Mouse (Mus musculus): ENCODE measurements around the gene Ergic1.

DNA sequence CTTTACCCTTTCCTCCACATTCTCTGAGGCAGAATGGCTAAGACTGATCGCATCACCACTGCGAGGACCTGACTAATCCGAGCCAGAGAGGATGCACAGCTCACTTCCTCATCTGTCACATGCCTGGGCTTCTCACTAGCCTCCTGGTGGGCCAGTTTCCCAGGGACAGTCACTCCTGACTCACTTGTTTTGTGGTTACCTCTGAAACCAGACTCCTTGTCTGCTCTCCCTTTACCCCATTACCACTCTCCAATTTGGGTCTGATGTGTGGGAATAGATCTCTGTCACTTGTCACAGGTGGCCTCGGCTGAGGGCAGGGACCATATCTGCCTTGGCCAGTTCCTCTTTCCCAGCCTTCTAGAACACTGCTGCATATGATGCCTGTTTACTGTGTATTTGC lies 44.3 kb downstream of the Ergic1 start:
- TF ChIP-seq POLR2A (IDR thresholded peaks at IDR 0.05; ENCODE audit: low read depth, low read length) (no peak), CTCF (IDR thresholded peaks at IDR 0.05; ENCODE audit: extremely low read depth, insufficient read depth, insufficient read length, insufficient replicate concordance) (no peak)
